Mouse (Mus musculus): Measurements from ENCODE around the gene Ptprj.

DNA sequence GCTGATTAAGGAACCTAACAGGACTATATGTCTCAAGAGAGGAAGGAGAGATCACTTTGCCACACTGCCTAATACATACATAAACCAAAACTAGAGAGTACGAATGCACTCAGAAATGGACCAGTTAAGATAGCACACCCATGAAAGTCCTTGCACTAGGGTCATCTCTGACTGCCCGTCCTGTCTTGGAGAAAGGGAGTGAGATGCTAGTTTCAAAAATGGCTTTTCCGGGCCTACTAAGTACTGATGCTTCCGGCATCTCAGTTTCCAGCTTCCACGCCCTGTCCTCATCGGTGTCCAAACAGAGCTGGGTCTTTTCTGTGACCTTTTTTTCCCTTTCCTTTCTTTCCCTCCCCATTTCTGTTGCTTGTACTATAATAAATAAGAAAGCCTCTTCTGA is 4.0 kb downstream of the Ptprj start:
- TF ChIP-seq CTCF (conservative IDR thresholded peaks at IDR 0.05; ENCODE audit: insufficient read depth, insufficient read length, low read depth, low read length), result no peak
- no peak for TF ChIP-seq POLR2A (IDR thresholded peaks at IDR 0.05; ENCODE audit: low read depth, low read length)

Measured in kidney, adult 2 months (tissue).